In genomic region chr1:180330707-180331545, GRCm38 (mm10) we compare ENCODE assay signal across 8 mouse cellular contexts. TPM values are rescaled to one million over a fixed set of nuclear protein-coding genes. Genes with fewer than 3 reads are reported as not detected.
DNase-seq lines count a peak whose midpoint lies in the region; ATAC-seq lines count a peak whose summit lies in the region.

No protein-coding gene starts in this region.

- peak; percentile 72 for DNase-seq in kidney, adult 18-20 months
- no peak for DNase-seq in kidney, adult 11 months
- peak; percentile 68 for DNase-seq in adrenal gland, postnatal 10 days
- peak; percentile 60 for DNase-seq in embryonic facial prominence, embryonic 14.5 days (ENCODE audit: low spot score)
- DNase-seq in neural tube, embryonic 10.5 days (ENCODE audit: extremely low spot score, low spot score), result peak; percentile 80
- peak; percentile 67 to 73 for DNase-seq in thymus, postnatal 36 days

- no peaks in the 10 kb centered on the region for H3K9me3 ChIP-seq in embryonic facial prominence, embryonic 14.5 days (ENCODE audit: control insufficient read depth, low read length)
- H3K9me3 ChIP-seq in limb, embryonic 15.5 days, result no peaks in the 10 kb centered on the region

- H3K4me3 ChIP-seq in embryonic facial prominence, embryonic 14.5 days (ENCODE audit: low read depth, low read length), result peak overlapping the region; percentile 78
- peak overlapping the region; percentile 76 for H3K4me3 ChIP-seq in limb, embryonic 15.5 days

- H3K36me3 ChIP-seq in embryonic facial prominence, embryonic 14.5 days (ENCODE audit: control insufficient read depth, insufficient read depth, low read length), result peaks cover 30% of the 10 kb centered on the region
- peaks cover 13% of the 10 kb centered on the region for H3K36me3 ChIP-seq in limb, embryonic 15.5 days

- 0 out of 2 replicates have a peak, but pooled peaks cover 8% of the 10 kb centered on the region for H3K27me3 ChIP-seq in embryonic facial prominence, embryonic 14.5 days (replicated peaks; ENCODE audit: control insufficient read depth, insufficient read depth, low read length)
- H3K27me3 ChIP-seq in limb, embryonic 15.5 days, result no peaks in the 10 kb centered on the region

- H3K4me1 ChIP-seq in embryonic facial prominence, embryonic 14.5 days (ENCODE audit: control insufficient read depth, insufficient read depth, low read length), result peaks cover 49% of the 10 kb centered on the region
- H3K4me1 ChIP-seq in limb, embryonic 15.5 days, result peaks cover 65% of the 10 kb centered on the region

- under 1% methylated on average over 55 of the region's 58 CpGs for WGBS in embryonic facial prominence, embryonic 14.5 days
- WGBS in limb, embryonic 15.5 days, result under 1% methylated on average over 58 of the region's 58 CpGs

- H3K9ac ChIP-seq in embryonic facial prominence, embryonic 14.5 days (ENCODE audit: low read depth, low read length), result peak overlapping the region; percentile 91
- peak overlapping the region; percentile 79 for H3K9ac ChIP-seq in limb, embryonic 15.5 days

- ATAC-seq in embryonic facial prominence, embryonic 14.5 days (ENCODE audit: low read depth), result peak; percentile 23; the same call in 1 of the 2 replicates
- ATAC-seq in hematopoietic stem cell, adult 5-6 weeks (replicated peaks in 1 of 2; ENCODE audit: insufficient read depth in 1 of 2, low FRiP score in 2 of 2, low TSS enrichment in 1 of 2, low read depth in 1 of 2, poor library complexity in 2 of 2, severe bottlenecking in 2 of 2), result peak; percentile 0 to 9; a peak in 1 of 4 replicates
- ATAC-seq in limb, embryonic 15.5 days (ENCODE audit: insufficient number of reproducible peaks, low FRiP score, low TSS enrichment, low read depth), result peak; percentile 57; the same call in 1 of the 2 replicates

- peak overlapping the region; percentile 97 for H3K4me2 ChIP-seq in embryonic facial prominence, embryonic 14.5 days (ENCODE audit: low read depth, low read length)
- H3K4me2 ChIP-seq in limb, embryonic 15.5 days, result peak overlapping the region; percentile 76

- peak overlapping the region; percentile 97 for H3K27ac ChIP-seq in embryonic facial prominence, embryonic 14.5 days (replicated peaks; ENCODE audit: low read depth, low read length)
- H3K27ac ChIP-seq in limb, embryonic 15.5 days, result peak overlapping the region; percentile 94

RNA-seq across cellular contexts. Expression of gene Itpkb, which starts 0.6 kb away (rescaled TPM):
- total RNA-seq in adrenal gland, postnatal 10 days (2021), result 10 to 100 TPM; 59.2 to 73.0 TPM
- 7.4 and 7.6 TPM in 2 replicates for polyA plus RNA-seq in embryonic facial prominence, embryonic 14.5 days (2014; fragmentation: Nextera tagmentation; extraction: Ambion mirVana)
- total RNA-seq in hematopoietic stem cell, adult 5-6 weeks (2017), result 25.3 and 26.5 TPM in 2 replicates
- polyA plus RNA-seq in limb, embryonic 15.5 days (2015; fragmentation: Nextera tagmentation; extraction: Ambion mirVana), result 12.7 and 15.1 TPM in 2 replicates

Comparison
In these comparisons a context has a peak if more than half of its experiments do, and no peak if none do; other contexts are left out.
1. ATAC-seq: peak in every context shown above with its lines; median percentile 57 in limb, embryonic 15.5 days; 23 in embryonic facial prominence, embryonic 14.5 days; 4 in hematopoietic stem cell, adult 5-6 weeks.